Mouse (Mus musculus): ENCODE measurements around the gene Bank1. TPM values are rescaled to one million over a fixed set of nuclear protein-coding genes. Genes with fewer than 3 reads are reported as not detected.

Gene Bank1
- total and polyA plus RNA-seq, 3 experiments, result not detected

DNA sequence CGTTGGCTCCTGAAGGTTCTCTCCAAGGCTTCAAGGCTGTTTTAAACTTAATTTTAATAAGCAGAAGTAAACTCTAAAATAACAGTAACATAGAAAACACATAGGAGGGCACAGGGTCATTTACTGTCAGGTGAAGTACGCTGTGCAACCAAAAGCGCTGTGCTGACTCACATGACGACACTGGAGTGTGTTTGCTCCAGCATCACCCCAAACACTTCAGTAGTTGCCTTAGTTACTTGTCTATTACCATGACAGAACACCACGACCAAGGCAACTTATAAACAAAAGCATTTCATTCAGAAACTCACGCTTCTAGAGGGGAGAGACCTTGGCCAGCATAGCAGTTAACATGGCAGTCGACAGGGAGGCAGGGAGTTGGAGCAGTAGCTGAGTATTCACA, 23.8 kb upstream of the Bank1 start:
- Histone ChIP-seq H3K9ac (ENCODE audit: control insufficient read depth, low read depth, low read length, poor library complexity, severe bottlenecking) (no peak overlapping the region), H3K36me3 (ENCODE audit: control insufficient read depth in 1 of 2, insufficient read depth in 2 of 2, low read length in 2 of 2) (no peaks in the 10 kb centered on the region), H3K4me1 (ENCODE audit: control insufficient read depth in 1 of 2, insufficient read depth in 2 of 2, low read length in 2 of 2) (no peaks in the 10 kb centered on the region), H3K27ac (ENCODE audit: control insufficient read depth, low read depth, low read length) (no peak overlapping the region), H3K79me2 (ENCODE audit: control insufficient read depth, insufficient read depth, low read length, poor library complexity) (no peaks in the 10 kb centered on the region), H3K27me3 (ENCODE audit: control insufficient read depth in 1 of 2, insufficient read depth in 2 of 2, low read length in 2 of 2) (no peaks in the 10 kb centered on the region), H3K9me3 (replicated peaks; ENCODE audit: insufficient read depth, low read length) (no peaks in the 10 kb centered on the region), H3K4me3 (ENCODE audit: control insufficient read depth in 1 of 2, insufficient read depth in 1 of 2, low read depth in 2 of 2, low read length in 2 of 2) (no peak overlapping the region)
- TF ChIP-seq NRF1 (IDR thresholded peaks at IDR 0.05; ENCODE audit: insufficient read depth, low read depth, low read length, poor library complexity, severe bottlenecking) (no peak), CHD1 (IDR thresholded peaks at IDR 0.05; ENCODE audit: low read depth, low read length) (no peak), ETS1 (IDR thresholded peaks at IDR 0.05; ENCODE audit: low read depth, low read length) (no peak), GATA1 (IDR thresholded peaks at IDR 0.05; ENCODE audit: low read depth, low read length) (no peak), CTCF (IDR thresholded peaks at IDR 0.05 in 2 of 3, conservative IDR thresholded peaks at IDR 0.05 in 1 of 3; ENCODE audit: control insufficient read depth in 1 of 3, insufficient read depth in 1 of 3, low read depth in 2 of 3, low read length in 3 of 3, poor library complexity in 1 of 3, severe bottlenecking in 1 of 3) (no peak), USF1 (IDR thresholded peaks at IDR 0.05; ENCODE audit: low read depth, low read length) (no peak)
- no peak for DNase-seq (ENCODE audit: low read depth, low spot score)

DNA sequence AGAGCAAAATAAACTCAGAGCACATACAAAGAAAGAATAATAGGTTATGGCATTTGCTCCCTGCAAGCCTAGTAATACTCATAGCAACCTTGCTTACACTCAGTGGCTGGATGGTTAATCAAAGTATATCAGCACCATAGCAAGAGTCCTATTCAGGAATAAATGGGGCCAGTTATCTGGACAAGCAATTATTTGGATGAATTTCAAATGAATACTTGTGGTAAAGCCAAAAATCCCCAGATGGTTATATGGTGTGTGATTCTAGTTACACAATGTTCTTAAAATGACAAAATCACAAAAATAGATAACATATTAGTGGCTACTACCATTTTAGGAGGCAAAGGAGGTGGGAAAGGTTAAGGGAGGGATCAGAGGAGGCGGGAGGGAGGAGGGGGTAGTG, 22.7 kb upstream of the Bank1 start:
- Histone ChIP-seq H3K36me3 (ENCODE audit: control insufficient read depth in 1 of 2, insufficient read depth in 2 of 2, low read length in 2 of 2) (no peaks in the 10 kb centered on the region), H3K27me3 (ENCODE audit: control insufficient read depth in 1 of 2, insufficient read depth in 2 of 2, low read length in 2 of 2) (no peaks in the 10 kb centered on the region), H3K9me3 (replicated peaks; ENCODE audit: insufficient read depth, low read length) (no peaks in the 10 kb centered on the region), H3K9ac (ENCODE audit: control insufficient read depth, low read depth, low read length, poor library complexity, severe bottlenecking) (no peak overlapping the region), H3K79me2 (ENCODE audit: control insufficient read depth, insufficient read depth, low read length, poor library complexity) (no peaks in the 10 kb centered on the region), H3K27ac (ENCODE audit: control insufficient read depth, low read depth, low read length) (no peak overlapping the region), H3K4me1 (ENCODE audit: control insufficient read depth in 1 of 2, insufficient read depth in 2 of 2, low read length in 2 of 2) (no peaks in the 10 kb centered on the region), H3K4me3 (ENCODE audit: control insufficient read depth in 1 of 2, insufficient read depth in 1 of 2, low read depth in 2 of 2, low read length in 2 of 2) (no peak overlapping the region)
- no peak for TF ChIP-seq ETS1 (IDR thresholded peaks at IDR 0.05; ENCODE audit: low read depth, low read length)
- TF ChIP-seq TCF12 (IDR thresholded peaks at IDR 0.05; ENCODE audit: low read depth, low read length), result no peak
- no peak for TF ChIP-seq MAFK (IDR thresholded peaks at IDR 0.05; ENCODE audit: borderline replicate concordance, low read depth, low read length)
- no peak for TF ChIP-seq CHD1 (IDR thresholded peaks at IDR 0.05; ENCODE audit: low read depth, low read length)
- TF ChIP-seq NELFE (IDR thresholded peaks at IDR 0.05; ENCODE audit: low read depth, low read length), result no peak
- no peak for TF ChIP-seq MAZ (IDR thresholded peaks at IDR 0.05; ENCODE audit: low read depth, low read length)
- no peak for TF ChIP-seq CHD2 (IDR thresholded peaks at IDR 0.05; ENCODE audit: low read length)
- TF ChIP-seq MEF2A (IDR thresholded peaks at IDR 0.05; ENCODE audit: extremely low read depth, insufficient replicate concordance, low read depth, low read length, poor library complexity, severe bottlenecking), result no peak
- no peak for TF ChIP-seq BHLHE40 (IDR thresholded peaks at IDR 0.05; ENCODE audit: borderline replicate concordance, low read depth, low read length)
- no peak for TF ChIP-seq ZNF384 (IDR thresholded peaks at IDR 0.05; ENCODE audit: low read depth, low read length)
- no peak for TF ChIP-seq GABPA (IDR thresholded peaks at IDR 0.05; ENCODE audit: low read depth, low read length)
- TF ChIP-seq TBP (IDR thresholded peaks at IDR 0.05; ENCODE audit: low read depth, low read length), result no peak
- no peak for TF ChIP-seq POLR2AphosphoS5 (IDR thresholded peaks at IDR 0.05; ENCODE audit: borderline replicate concordance, low read depth, low read length)
- TF ChIP-seq USF2 (IDR thresholded peaks at IDR 0.05; ENCODE audit: borderline replicate concordance in 1 of 2, insufficient read depth in 1 of 2, low read depth in 1 of 2, low read length in 2 of 2), result no peak
- TF ChIP-seq RAD21 (IDR thresholded peaks at IDR 0.05; ENCODE audit: low read depth, low read length), result no peak
- no peak for TF ChIP-seq HCFC1 (IDR thresholded peaks at IDR 0.05; ENCODE audit: low read depth, low read length)
- TF ChIP-seq MYC (IDR thresholded peaks at IDR 0.05; ENCODE audit: low read depth, low read length), result no peak
- DNase-seq (ENCODE audit: low read depth, low spot score), result no peak
